Comparison of ENCODE assay signal across 25 mouse cellular contexts in the genomic region with DNA sequence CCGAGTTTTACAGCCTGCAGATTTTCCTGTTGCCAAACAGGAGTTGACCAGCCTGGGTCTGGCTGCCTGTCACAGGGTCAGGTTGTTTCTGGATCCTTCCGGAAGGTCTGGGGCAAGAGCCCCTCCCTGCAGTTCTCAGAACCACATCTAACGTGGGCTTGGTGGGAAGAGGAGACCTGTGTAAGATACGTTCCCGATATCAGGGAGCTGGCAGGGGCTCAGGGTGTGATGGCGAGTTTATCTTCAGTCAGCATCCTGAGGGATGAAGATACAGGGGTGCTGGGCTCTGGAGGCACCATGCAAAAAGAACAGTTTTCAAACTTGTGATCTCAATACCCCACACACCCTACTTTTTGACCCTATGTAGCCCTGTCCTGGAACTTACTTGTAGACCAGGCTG. TPM values are rescaled to one million over a fixed set of nuclear protein-coding genes. Genes with fewer than 3 reads are reported as not detected.
A peak's percentile ranks its signal among the peaks of the same experiment; 100 is the strongest.
DNase-seq lines count a peak whose midpoint lies in the region; ATAC-seq and TF ChIP-seq lines count a peak whose summit lies in the region.
"Had no signal": no experiment of that assay in that cellular context is flagged by ENCODE, and none has a peak within 500 bp of the region (broad histone marks: within the 10 kb centered on the region; RNA-seq: fewer than 3 reads in every experiment).

No protein-coding gene starts in this region.

- peaks cover 47% of the 10 kb centered on the region for H3K4me1 ChIP-seq in hindbrain, embryonic 10.5 days (replicated peaks)
- peaks cover 44% of the 10 kb centered on the region for H3K4me1 ChIP-seq in hindbrain, embryonic 13.5 days (replicated peaks)
- H3K4me1 ChIP-seq in MEL (ENCODE audit: control insufficient read depth in 1 of 2, insufficient read depth in 2 of 2, low read length in 2 of 2) = peaks cover 0 to 18% of the 10 kb centered on the region in 2 experiments; a peak in 3 of 4 replicates
- H3K4me1 ChIP-seq in liver, embryonic 16.5 days (ENCODE audit: control insufficient read depth, low read depth, low read length) = peaks cover 43% of the 10 kb centered on the region
- H3K4me1 ChIP-seq in cerebellum, adult 2 months (ENCODE audit: control insufficient read depth, insufficient read depth, low read length) = peaks cover 22% of the 10 kb centered on the region

- TF ChIP-seq POLR2A in MEL (IDR thresholded peaks at IDR 0.05; ENCODE audit: control insufficient read depth in 1 of 2, insufficient read depth in 1 of 2, low read depth in 1 of 2, low read length in 2 of 2, poor library complexity in 1 of 2) = no peak
- TF ChIP-seq POLR2A in cerebellum, adult 2 months (IDR thresholded peaks at IDR 0.05; ENCODE audit: borderline replicate concordance, insufficient read depth, low read length) = no peak

- ATAC-seq in hindbrain, embryonic 13.5 days (ENCODE audit: low FRiP score) = no peak
- peak; percentile 70 for ATAC-seq in liver, embryonic 16.5 days (ENCODE audit: low read depth)
- ATAC-seq: forebrain, embryonic 14.5 days; midbrain, embryonic 15.5 days had no signal

- 72% methylated on average over 6 of the region's 6 CpGs for WGBS in hindbrain, embryonic 10.5 days
- WGBS in hindbrain, embryonic 13.5 days = 66% methylated on average over 6 of the region's 6 CpGs
- WGBS in liver, embryonic 16.5 days (ENCODE audit: insufficient replicate concordance) = 34% methylated on average over 6 of the region's 6 CpGs
- 80% methylated on average over 6 of the region's 6 CpGs for WGBS in cerebellum, adult 2 months

- no peak for TF ChIP-seq CTCF in MEL (IDR thresholded peaks at IDR 0.05 in 2 of 3, conservative IDR thresholded peaks at IDR 0.05 in 1 of 3; ENCODE audit: control insufficient read depth in 1 of 3, insufficient read depth in 1 of 3, low read depth in 2 of 3, low read length in 3 of 3, poor library complexity in 1 of 3, severe bottlenecking in 1 of 3)
- no peak for TF ChIP-seq CTCF in cerebellum, adult 2 months (IDR thresholded peaks at IDR 0.05; ENCODE audit: borderline replicate concordance, insufficient read depth, low read depth, low read length)

- H3K4me3 ChIP-seq in hindbrain, embryonic 10.5 days = no peak overlapping the region
- no peak overlapping the region for H3K4me3 ChIP-seq in hindbrain, embryonic 13.5 days
- no peak overlapping the region for H3K4me3 ChIP-seq in MEL (ENCODE audit: control insufficient read depth in 1 of 2, insufficient read depth in 1 of 2, low read depth in 2 of 2, low read length in 2 of 2)
- H3K4me3 ChIP-seq in liver, embryonic 16.5 days (ENCODE audit: low read depth, low read length) = no peak overlapping the region
- no peak overlapping the region for H3K4me3 ChIP-seq in cerebellum, adult 2 months (replicated peaks; ENCODE audit: insufficient read depth, low read depth, low read length)
- H3K4me3 ChIP-seq: embryonic facial prominence, embryonic 12.5 days; heart, adult 2 months; heart, embryonic 13.5 days; hindbrain, embryonic 12.5 days; limb, embryonic 13.5 days; midbrain, embryonic 15.5 days had no signal

- DNase-seq in hindbrain, embryonic 10.5 days (ENCODE audit: low spot score) = no peak
- DNase-seq in MEL (ENCODE audit: low read depth, low spot score) (no peak), liver (peak; percentile 79)
- no peak for DNase-seq in cerebellum, adult 2 months
- no peak for DNase-seq in B cell, adult 2 months
- DNase-seq: adrenal gland, adult 2 months; cerebellum, adult 18-20 months; cerebellum, postnatal 25 days; gastrocnemius, postnatal 36 days; heart, adult 2 months; heart, postnatal 14 days; kidney, adult 11 months; lung, embryonic 14.5 days; right cerebral cortex, adult 18-20 months; thymus, adult 2 months had no signal

- H3K27me3 ChIP-seq in hindbrain, embryonic 10.5 days (ENCODE audit: insufficient read depth, poor library complexity, severe bottlenecking) = no peaks in the 10 kb centered on the region
- H3K27me3 ChIP-seq in hindbrain, embryonic 13.5 days = no peaks in the 10 kb centered on the region
- no peaks in the 10 kb centered on the region for H3K27me3 ChIP-seq in MEL (ENCODE audit: control insufficient read depth in 1 of 2, insufficient read depth in 2 of 2, low read length in 2 of 2)
- no peaks in the 10 kb centered on the region for H3K27me3 ChIP-seq in liver, embryonic 16.5 days (ENCODE audit: control insufficient read depth, insufficient read depth, low read depth, low read length)
- H3K27me3 ChIP-seq in cerebellum, adult 2 months (ENCODE audit: control insufficient read depth, insufficient read depth, low read length) = no peaks in the 10 kb centered on the region
- H3K27me3 ChIP-seq: CH12.LX; embryonic facial prominence, embryonic 12.5 days; heart, embryonic 13.5 days; hindbrain, embryonic 12.5 days; limb, embryonic 13.5 days; midbrain, embryonic 15.5 days had no signal

- TF ChIP-seq EP300 in MEL (IDR thresholded peaks at IDR 0.05; ENCODE audit: low read depth in 1 of 2, low read length in 2 of 2) = peak in 1 of 2 experiments; percentile 57; a peak in 2 of 4 replicates

- no peak overlapping the region for H3K9ac ChIP-seq in hindbrain, embryonic 13.5 days
- no peak overlapping the region for H3K9ac ChIP-seq in MEL (ENCODE audit: control insufficient read depth, low read depth, low read length, poor library complexity, severe bottlenecking)
- H3K9ac ChIP-seq in liver, embryonic 16.5 days (ENCODE audit: low read depth, low read length) = peak overlapping the region; percentile 49
- H3K9ac ChIP-seq: embryonic facial prominence, embryonic 12.5 days; heart, embryonic 13.5 days; hindbrain, embryonic 12.5 days; lung, embryonic 14.5 days; midbrain, embryonic 15.5 days had no signal

- H3K79me2 ChIP-seq in MEL (ENCODE audit: control insufficient read depth, insufficient read depth, low read length, poor library complexity) = peaks cover 5% of the 10 kb centered on the region

- no peak overlapping the region for H3K4me2 ChIP-seq in hindbrain, embryonic 13.5 days
- peak overlapping the region; percentile 30 for H3K4me2 ChIP-seq in liver, embryonic 16.5 days (ENCODE audit: low read depth, low read length)
- H3K4me2 ChIP-seq: embryonic facial prominence, embryonic 12.5 days; heart, embryonic 13.5 days; hindbrain, embryonic 12.5 days; limb, embryonic 13.5 days; lung, embryonic 14.5 days; midbrain, embryonic 15.5 days had no signal

- H3K27ac ChIP-seq in hindbrain, embryonic 10.5 days = 0 out of 2 replicates have a peak overlapping the region, but pooled peaks have one; percentile 5
- no peak overlapping the region for H3K27ac ChIP-seq in hindbrain, embryonic 13.5 days
- peak overlapping the region; percentile 32 for H3K27ac ChIP-seq in MEL (ENCODE audit: control insufficient read depth, low read depth, low read length)
- H3K27ac ChIP-seq in liver, embryonic 16.5 days (ENCODE audit: low read length) = peak overlapping the region; percentile 58; the same call in 1 of the 2 replicates
- H3K27ac ChIP-seq in cerebellum, adult 2 months (ENCODE audit: insufficient read depth, low read length) = no peak overlapping the region
- H3K27ac ChIP-seq: embryonic facial prominence, embryonic 12.5 days; heart, adult 2 months; heart, embryonic 13.5 days; hindbrain, embryonic 12.5 days; limb, embryonic 13.5 days; midbrain, embryonic 15.5 days had no signal

- no peak for TF ChIP-seq RAD21 in MEL (IDR thresholded peaks at IDR 0.05; ENCODE audit: low read depth, low read length)

- no peaks in the 10 kb centered on the region for H3K9me3 ChIP-seq in hindbrain, embryonic 10.5 days
- no peaks in the 10 kb centered on the region for H3K9me3 ChIP-seq in hindbrain, embryonic 13.5 days
- no peaks in the 10 kb centered on the region for H3K9me3 ChIP-seq in MEL (replicated peaks; ENCODE audit: insufficient read depth, low read length)
- H3K9me3 ChIP-seq in liver, embryonic 16.5 days (replicated peaks; ENCODE audit: control insufficient read depth, low read length) = no peaks in the 10 kb centered on the region
- H3K9me3 ChIP-seq: embryonic facial prominence, embryonic 12.5 days; G1E; heart, embryonic 13.5 days; hindbrain, embryonic 12.5 days; limb, embryonic 13.5 days; midbrain, embryonic 15.5 days had no signal

- H3K36me3 ChIP-seq in hindbrain, embryonic 10.5 days = peaks cover 49% of the 10 kb centered on the region
- H3K36me3 ChIP-seq in hindbrain, embryonic 13.5 days = 0 out of 2 replicates have a peak, but pooled peaks cover 7% of the 10 kb centered on the region
- peaks cover 0 to 9% of the 10 kb centered on the region in 2 experiments; a peak in 3 of 4 replicates for H3K36me3 ChIP-seq in MEL (ENCODE audit: control insufficient read depth in 1 of 2, insufficient read depth in 2 of 2, low read length in 2 of 2)
- H3K36me3 ChIP-seq in liver, embryonic 16.5 days (ENCODE audit: control insufficient read depth, insufficient read depth) = no peaks in the 10 kb centered on the region
- H3K36me3 ChIP-seq: midbrain, embryonic 15.5 days had no signal

TF ChIP-seq in MEL, 35 proteins besides CTCF, POLR2A, EP300 and RAD21 (continues in another document):
- TF ChIP-seq TCF12 (IDR thresholded peaks at IDR 0.05; ENCODE audit: low read depth, low read length) (peak; percentile 11; the same call in 1 of the 2 replicates), MXI1 (IDR thresholded peaks at IDR 0.05; ENCODE audit: low read depth, low read length) (no peak), MAX (IDR thresholded peaks at IDR 0.05; ENCODE audit: low read length) (no peak), GATA1 (IDR thresholded peaks at IDR 0.05; ENCODE audit: low read depth, low read length) (0 out of 2 replicates have a peak, but pooled peaks have one; percentile 25), MYB (IDR thresholded peaks at IDR 0.05; ENCODE audit: low read depth, low read length) (no peak), MEF2A (IDR thresholded peaks at IDR 0.05; ENCODE audit: extremely low read depth, insufficient replicate concordance, low read depth, low read length, poor library complexity, severe bottlenecking) (no peak)

RNA-seq across cellular contexts. Expression of a gene that starts 5.4 kb away (rescaled TPM):
- polyA plus RNA-seq in hindbrain, embryonic 10.5 days (2016; fragmentation: Nextera tagmentation; extraction: Ambion mirVana) = 1.8 and 2.0 TPM in 2 replicates
- polyA plus RNA-seq in hindbrain, embryonic 13.5 days (2015; fragmentation: Nextera tagmentation; extraction: Ambion mirVana) = 1.5 and 2.1 TPM in 2 replicates
- total RNA-seq in MEL (2012; rRNA removed) = 3.4 and 3.5 TPM in 2 replicates
- 10 to 100 TPM in 1 of 2 experiments, not detected in 1; 12.7 TPM for polyA plus RNA-seq in MEL (2012; ENCODE audit: insufficient read depth in 1 of 2, insufficient read length in 2 of 2, low read depth in 1 of 2, low replicate concordance in 2 of 2, missing spikeins in 1 of 2)
- 0.62 and 0.77 TPM in 2 replicates for polyA plus RNA-seq in liver, embryonic 16.5 days (2015; fragmentation: Nextera tagmentation; extraction: Ambion mirVana)
- 26.8 and 27.1 TPM in 2 replicates for polyA plus RNA-seq in cerebellum, adult 2 months (2012; rRNA removed)

RNA-seq across cellular contexts. Expression of a gene that starts 30.3 kb away (rescaled TPM):
- 3.4 and 4.3 TPM in 2 replicates for polyA plus RNA-seq in hindbrain, embryonic 10.5 days (2016; fragmentation: Nextera tagmentation; extraction: Ambion mirVana)
- 5.8 and 6.6 TPM in 2 replicates for polyA plus RNA-seq in hindbrain, embryonic 13.5 days (2015; fragmentation: Nextera tagmentation; extraction: Ambion mirVana)
- 110 and 121 TPM in 2 replicates for total RNA-seq in MEL (2012; rRNA removed)
- 100 to 1,000 TPM in 1 of 2 experiments, not detected in 1; 154 TPM for polyA plus RNA-seq in MEL (2012; ENCODE audit: insufficient read depth in 1 of 2, insufficient read length in 2 of 2, low read depth in 1 of 2, low replicate concordance in 2 of 2, missing spikeins in 1 of 2)
- 7.2 and 8.2 TPM in 2 replicates for polyA plus RNA-seq in liver, embryonic 16.5 days (2015; fragmentation: Nextera tagmentation; extraction: Ambion mirVana)
- 4.2 and 5.4 TPM in 2 replicates for polyA plus RNA-seq in cerebellum, adult 2 months (2012; rRNA removed)

Comparison
In these comparisons a context has a peak if more than half of its experiments do, and no peak if none do; other contexts are left out.
1. H3K27ac ChIP-seq: peak in hindbrain, embryonic 10.5 days (single experiment), MEL (single experiment) and liver, embryonic 16.5 days (single experiment); none in hindbrain, embryonic 13.5 days (single experiment) and cerebellum, adult 2 months (single experiment).